In genomic region chr2:49379222-49379805, GRCm38 (mm10) we compare ENCODE assay signal across 19 mouse cellular contexts.
DNase-seq lines count a peak whose midpoint lies in the region; ATAC-seq and TF ChIP-seq lines count a peak whose summit lies in the region.
"Had no signal": no experiment of that assay in that cellular context is flagged by ENCODE, and none has a peak within 500 bp of the region (broad histone marks: within the 10 kb centered on the region; RNA-seq: fewer than 3 reads in every experiment).

No protein-coding gene starts in this region.

- H3K4me2 ChIP-seq in hindbrain, postnatal 0 days (ENCODE audit: low read depth, low read length): no peak overlapping the region
- H3K4me2 ChIP-seq: forebrain, embryonic 15.5 days; hindbrain, embryonic 13.5 days; kidney, embryonic 15.5 days; limb, embryonic 15.5 days had no signal

- no peaks in the 10 kb centered on the region for H3K9me3 ChIP-seq in hindbrain, postnatal 0 days (ENCODE audit: low read length)
- H3K9me3 ChIP-seq in hindbrain, embryonic 10.5 days: 0 out of 2 replicates have a peak, but pooled peaks cover 3% of the 10 kb centered on the region
- H3K9me3 ChIP-seq: hindbrain, embryonic 13.5 days; kidney, embryonic 15.5 days; limb, embryonic 15.5 days had no signal

- no peak for DNase-seq in hindbrain, postnatal 0 days (ENCODE audit: low spot score)
- DNase-seq in hindbrain, embryonic 10.5 days (ENCODE audit: low spot score): no peak
- DNase-seq in brain, adult 2 months (ENCODE audit: low read depth, low spot score): peak; percentile 72
- peak; percentile 18 for DNase-seq in fibroblast of lung, adult 2 months (ENCODE audit: low read depth)
- DNase-seq in layer of hippocampus, postnatal 25 days (ENCODE audit: extremely low spot score in 1 of 2, low spot score in 1 of 2): peak; percentile 8 to 12
- DNase-seq in yolk sac, embryonic 10.5 days (ENCODE audit: low spot score): no peak
- no peak for DNase-seq in embryo, embryonic 11 days
- DNase-seq: adrenal gland, postnatal 36 days; cerebellum, adult 9-11 months; gastrocnemius, postnatal 14 days; lung, postnatal 10 days; thymus, adult 2 months had no signal

- H3K9ac ChIP-seq in hindbrain, postnatal 0 days (replicated peaks; ENCODE audit: low read length): no peak overlapping the region
- H3K9ac ChIP-seq: forebrain, embryonic 15.5 days; hindbrain, embryonic 13.5 days; kidney, embryonic 15.5 days; limb, embryonic 15.5 days had no signal

- H3K4me1 ChIP-seq in hindbrain, postnatal 0 days (ENCODE audit: insufficient read depth, low read length): no peaks in the 10 kb centered on the region
- no peaks in the 10 kb centered on the region for H3K4me1 ChIP-seq in hindbrain, embryonic 10.5 days (replicated peaks)
- H3K4me1 ChIP-seq: forebrain, embryonic 15.5 days; hindbrain, embryonic 13.5 days; kidney, embryonic 15.5 days had no signal

- peak; percentile 32; the same call in 1 of the 2 replicates for ATAC-seq in hindbrain, postnatal 0 days
- ATAC-seq: forebrain, embryonic 15.5 days; intestine, embryonic 16.5 days had no signal

- H3K4me3 ChIP-seq in hindbrain, postnatal 0 days (ENCODE audit: low read length): no peak overlapping the region
- H3K4me3 ChIP-seq in hindbrain, embryonic 10.5 days: no peak overlapping the region
- H3K4me3 ChIP-seq: erythroblast, embryonic 14.5 days; forebrain, embryonic 15.5 days; hindbrain, embryonic 13.5 days; kidney, embryonic 15.5 days; left cerebral cortex, adult 2 months; limb, embryonic 15.5 days had no signal

- no peak overlapping the region for H3K27ac ChIP-seq in hindbrain, postnatal 0 days
- no peak overlapping the region for H3K27ac ChIP-seq in hindbrain, embryonic 10.5 days
- H3K27ac ChIP-seq: forebrain, embryonic 15.5 days; hindbrain, embryonic 13.5 days; kidney, embryonic 15.5 days; left cerebral cortex, adult 2 months; limb, embryonic 15.5 days had no signal

- no peaks in the 10 kb centered on the region for H3K36me3 ChIP-seq in hindbrain, postnatal 0 days (ENCODE audit: insufficient read depth, low read length)
- no peaks in the 10 kb centered on the region for H3K36me3 ChIP-seq in hindbrain, embryonic 10.5 days
- H3K36me3 ChIP-seq: forebrain, embryonic 15.5 days; hindbrain, embryonic 13.5 days; kidney, embryonic 15.5 days; limb, embryonic 15.5 days had no signal

- 78% methylated on average over 9 of the region's 9 CpGs for WGBS in hindbrain, postnatal 0 days
- 89% methylated on average over 9 of the region's 9 CpGs for WGBS in hindbrain, embryonic 10.5 days

- TF ChIP-seq CTCF in hindbrain, postnatal 0 days (IDR thresholded peaks at IDR 0.05; ENCODE audit: low read depth): no peak

- no peaks in the 10 kb centered on the region for H3K27me3 ChIP-seq in hindbrain, postnatal 0 days (ENCODE audit: insufficient read depth, low read length)
- H3K27me3 ChIP-seq in hindbrain, embryonic 10.5 days (ENCODE audit: insufficient read depth, poor library complexity, severe bottlenecking): no peaks in the 10 kb centered on the region
- H3K27me3 ChIP-seq: forebrain, embryonic 15.5 days; hindbrain, embryonic 13.5 days; kidney, embryonic 15.5 days; limb, embryonic 15.5 days had no signal

Comparison
In these comparisons a context has a peak if more than half of its experiments do, and no peak if none do; other contexts are left out.
1. DNase-seq: peak in brain, adult 2 months (single experiment), fibroblast of lung, adult 2 months (single experiment) and layer of hippocampus, postnatal 25 days (2 of 2); none in hindbrain, postnatal 0 days (single experiment), hindbrain, embryonic 10.5 days (single experiment), yolk sac, embryonic 10.5 days (single experiment) and embryo, embryonic 11 days (single experiment).